Mouse (Mus musculus): Measurements from ENCODE around the gene Btnl4. TPM values are rescaled to one million over a fixed set of nuclear protein-coding genes. Genes with fewer than 3 reads are reported as not detected.

Btnl4 gene
- total RNA-seq (2023): not detected in 2 replicates

GRCm38 (mm10) chr17:34477238-34478013, at the start of gene Btnl4:
Btnl4 (minus strand) TSS chr17:34477318.

GRCm38 (mm10) chr17:34517252-34517651, 40.1 kb upstream of the Btnl4 start, which contains the start of gene Btnl6:
Btnl6 (minus strand) TSS chr17:34517352.

Other genes with a start within 250 kb of the Btnl4 start
- gene H2-Ob, start 238.4 kb downstream of the Btnl4 start, total RNA-seq (2023): 1.6 and 2.7 TPM in 2 replicates
- gene H2-Ab1, start 219.6 kb downstream of the Btnl4 start, total RNA-seq (2023): 15.7 and 37.9 TPM in 2 replicates
- 18.1 and 28.1 TPM in 2 replicates for gene H2-Aa, start 189.5 kb downstream of the Btnl4 start, total RNA-seq (2023)
- gene H2-Eb1, start 171.5 kb downstream of the Btnl4 start, total RNA-seq (2023): 10.8 and 19.1 TPM in 2 replicates
- not detected in 2 replicates for gene H2-Eb2, start 151.7 kb downstream of the Btnl4 start, total RNA-seq (2023)
- 2.8 and 3.5 TPM in 2 replicates for gene Btnl2, start 122.5 kb downstream of the Btnl4 start, total RNA-seq (2023)
- not detected in 2 replicates for gene Btnl1, start 100.2 kb downstream of the Btnl4 start, total RNA-seq (2023)
- not detected in 2 replicates for gene BC051142, start 78.5 kb downstream of the Btnl4 start, total RNA-seq (2023)
- not detected in 2 replicates for gene Btnl6, start 40.0 kb upstream of the Btnl4 start, total RNA-seq (2023)
- 0.57 and 1.5 TPM in 2 replicates for gene Notch4, start 87.0 kb upstream of the Btnl4 start, total RNA-seq (2023)
- gene Gpsm3, start 112.5 kb upstream of the Btnl4 start, total RNA-seq (2023): 440 and 473 TPM in 2 replicates
- 89.1 and 104 TPM in 2 replicates for gene Pbx2, start 113.9 kb upstream of the Btnl4 start, total RNA-seq (2023)
- gene Ager, start 120.5 kb upstream of the Btnl4 start, total RNA-seq (2023): 5.3 and 8.3 TPM in 2 replicates
- 33.1 and 34.1 TPM in 2 replicates for gene Rnf5, start 126.4 kb upstream of the Btnl4 start, total RNA-seq (2023)
- 46.3 and 48.5 TPM in 2 replicates for gene Agpat1, start 126.9 kb upstream of the Btnl4 start, total RNA-seq (2023)
- 1.7 and 4.2 TPM in 2 replicates for gene Egfl8, start 138.7 kb upstream of the Btnl4 start, total RNA-seq (2023)
- gene Ppt2, start 151.2 kb upstream of the Btnl4 start, total RNA-seq (2023): 33.1 and 38.3 TPM in 2 replicates
- not detected in 2 replicates for gene Prrt1, start 152.2 kb upstream of the Btnl4 start, total RNA-seq (2023)
- gene Fkbpl, start 167.4 kb upstream of the Btnl4 start, total RNA-seq (2023): 9.9 and 14.9 TPM in 2 replicates
- gene Atf6b, start 169.8 kb upstream of the Btnl4 start, total RNA-seq (2023): 54.8 and 61.2 TPM in 2 replicates
- 0.06 and 0.09 TPM in 2 replicates for gene Tnxb, start 193.2 kb upstream of the Btnl4 start, total RNA-seq (2023)